Mouse (Mus musculus) WW6 (cell line): ENCODE data around the gene Tax1bp1.

Experiments used
- DNase-seq: peaks from one replicate; pipeline ENCODE4 v3.0.0-alpha.2; 2013; ENCODE audit warnings: low read depth, low spot score

Gene Tax1bp1

GRCm38 (mm10) chr6:52705280-52705679, 8.2 kb upstream of the Tax1bp1 start:
- DNase-seq = no peak

- no peak for DNase-seq
Measured at GRCm38 (mm10) chr6:52707815-52708214, 5.7 kb upstream of the Tax1bp1 start.

GRCm38 (mm10) chr6:52712563-52712962, 966 bp upstream of the Tax1bp1 start:
- DNase-seq = no peak

GRCm38 (mm10) chr6:52713897-52714509, 474 bp downstream of the Tax1bp1 start:
- DNase-seq = peak; percentile 45

GRCm38 (mm10) chr6:52717493-52718192, 4.1 kb downstream of the Tax1bp1 start:
- no peak for DNase-seq

- no peak for DNase-seq
Measured at GRCm38 (mm10) chr6:52724805-52725439, 11.4 kb downstream of the Tax1bp1 start.

GRCm38 (mm10) chr6:52730338-52730737, 16.8 kb downstream of the Tax1bp1 start:
- no peak for DNase-seq

- no peak for DNase-seq
Measured at GRCm38 (mm10) chr6:52734630-52735029, 21.1 kb downstream of the Tax1bp1 start.

GRCm38 (mm10) chr6:52752832-52753231, 39.3 kb downstream of the Tax1bp1 start:
- DNase-seq = no peak

GRCm38 (mm10) chr6:52765206-52765605, 51.7 kb downstream of the Tax1bp1 start:
- DNase-seq = no peak

GRCm38 (mm10) chr6:52770789-52771188, 57.3 kb downstream of the Tax1bp1 start:
- no peak for DNase-seq

GRCm38 (mm10) chr6:52773132-52773531, 59.6 kb downstream of the Tax1bp1 start:
- no peak for DNase-seq

GRCm38 (mm10) chr6:52775350-52775749, 61.8 kb downstream of the Tax1bp1 start:
- DNase-seq = no peak

GRCm38 (mm10) chr6:52775956-52776355, 62.4 kb downstream of the Tax1bp1 start:
- DNase-seq = no peak

GRCm38 (mm10) chr6:52777034-52777433, 63.5 kb downstream of the Tax1bp1 start:
- DNase-seq = no peak

GRCm38 (mm10) chr6:52778523-52778922, 65.0 kb downstream of the Tax1bp1 start:
- DNase-seq = no peak

GRCm38 (mm10) chr6:52779546-52779945, 66.0 kb downstream of the Tax1bp1 start:
- DNase-seq = no peak

GRCm38 (mm10) chr6:52790316-52790715, 76.8 kb downstream of the Tax1bp1 start:
- no peak for DNase-seq

- no peak for DNase-seq
Measured at GRCm38 (mm10) chr6:52790781-52791180, 77.3 kb downstream of the Tax1bp1 start.

- no peak for DNase-seq
Measured at GRCm38 (mm10) chr6:52792455-52792854, 78.9 kb downstream of the Tax1bp1 start.

GRCm38 (mm10) chr6:52795029-52795841, 81.7 kb downstream of the Tax1bp1 start:
- no peak for DNase-seq

GRCm38 (mm10) chr6:52796035-52796598, 82.6 kb downstream of the Tax1bp1 start:
- no peak for DNase-seq
